Mouse (Mus musculus): ENCODE data around the gene Hcar1.

Hcar1 gene

DNA sequence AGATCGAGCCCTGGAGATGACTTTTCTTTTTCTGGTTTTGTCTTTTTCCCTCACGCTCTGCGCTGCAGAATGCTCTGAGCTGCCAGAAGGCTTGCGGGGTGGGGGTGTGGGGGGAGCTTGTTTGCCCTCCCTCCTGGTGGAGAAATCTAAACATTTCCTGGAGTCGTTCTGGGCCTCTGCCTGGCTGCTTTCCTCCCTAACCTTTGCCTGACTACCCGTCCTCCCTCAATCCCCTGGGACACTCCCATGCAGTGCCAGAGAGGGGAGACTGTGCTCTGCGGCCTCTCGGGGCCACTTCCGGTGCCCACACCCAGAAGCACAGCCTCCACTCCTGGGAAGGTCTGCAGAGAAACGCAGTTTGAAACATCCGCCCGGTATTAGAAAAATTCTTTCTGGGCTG, at the start of gene Hcar1:
Gene Hcar1 (minus strand): TSS at position 93 of the 400 bp plus-strand sequence.
- no peak for DNase-seq (ENCODE audit: low spot score in 2 of 2)

GRCm38 (mm10) chr5:123927118-123927517, 47.3 kb upstream of the Hcar1 start, which contains the start of gene Gm43518:
Gene Gm43518 (plus strand): TSS chr5:123927418.
- DNase-seq (ENCODE audit: low spot score in 2 of 2): no peak

GRCm38 (mm10) chr5:123922112-123922511, 42.3 kb upstream of the Hcar1 start:
- DNase-seq (ENCODE audit: low spot score in 2 of 2): no peak

- peak; percentile 30 to 31 for DNase-seq (ENCODE audit: low spot score in 2 of 2)
Observed at GRCm38 (mm10) chr5:123914852-123915251, 35.0 kb upstream of the Hcar1 start.

GRCm38 (mm10) chr5:123907631-123907977, 27.8 kb upstream of the Hcar1 start:
- DNase-seq (ENCODE audit: low spot score in 2 of 2): no peak

- DNase-seq (ENCODE audit: low spot score in 2 of 2): peak; percentile 99
Observed at GRCm38 (mm10) chr5:123906976-123907630, 27.3 kb upstream of the Hcar1 start, which contains the start of gene Denr. Gene Denr (plus strand): TSS chr5:123907175.

DNA sequence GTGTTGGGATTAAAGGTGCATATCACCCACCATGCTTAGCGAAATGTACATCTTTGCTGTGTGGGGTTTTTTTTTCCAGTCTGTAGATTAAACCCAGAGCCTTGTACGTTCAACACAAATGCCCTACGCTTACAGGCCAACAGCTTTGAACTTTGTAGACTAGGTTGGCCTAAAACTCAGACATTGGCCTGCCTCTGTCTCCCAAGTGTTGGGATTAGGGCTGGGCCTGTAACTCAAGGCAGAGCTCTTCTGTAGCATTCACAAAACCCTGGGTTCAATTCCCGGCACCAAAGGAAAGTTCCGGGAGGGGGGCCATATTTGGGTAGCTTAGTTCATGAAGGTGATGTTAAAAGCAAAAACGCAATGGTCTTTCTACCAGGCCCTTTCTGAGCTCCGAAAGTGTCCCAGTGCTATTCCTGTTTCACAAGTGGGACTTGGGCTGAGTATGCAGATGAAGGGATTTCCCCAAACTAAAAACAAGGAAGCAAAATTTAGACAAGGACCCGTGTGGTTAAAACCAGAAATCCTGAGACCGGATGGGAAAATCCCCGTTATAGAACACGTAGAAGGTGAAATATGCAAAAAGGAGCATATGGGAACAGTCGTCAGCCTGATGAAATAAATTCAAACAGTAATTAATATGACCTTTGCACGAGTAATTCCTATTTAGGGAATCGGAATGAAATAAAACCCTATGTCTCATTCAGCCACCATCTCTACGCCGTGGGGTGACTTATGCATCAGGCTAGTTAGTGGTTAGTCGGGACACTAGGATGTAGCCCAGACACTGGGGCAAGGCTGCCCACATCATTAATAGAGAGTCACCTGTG, 26.5 kb upstream of the Hcar1 start:
- DNase-seq (ENCODE audit: low spot score in 2 of 2): no peak

DNA sequence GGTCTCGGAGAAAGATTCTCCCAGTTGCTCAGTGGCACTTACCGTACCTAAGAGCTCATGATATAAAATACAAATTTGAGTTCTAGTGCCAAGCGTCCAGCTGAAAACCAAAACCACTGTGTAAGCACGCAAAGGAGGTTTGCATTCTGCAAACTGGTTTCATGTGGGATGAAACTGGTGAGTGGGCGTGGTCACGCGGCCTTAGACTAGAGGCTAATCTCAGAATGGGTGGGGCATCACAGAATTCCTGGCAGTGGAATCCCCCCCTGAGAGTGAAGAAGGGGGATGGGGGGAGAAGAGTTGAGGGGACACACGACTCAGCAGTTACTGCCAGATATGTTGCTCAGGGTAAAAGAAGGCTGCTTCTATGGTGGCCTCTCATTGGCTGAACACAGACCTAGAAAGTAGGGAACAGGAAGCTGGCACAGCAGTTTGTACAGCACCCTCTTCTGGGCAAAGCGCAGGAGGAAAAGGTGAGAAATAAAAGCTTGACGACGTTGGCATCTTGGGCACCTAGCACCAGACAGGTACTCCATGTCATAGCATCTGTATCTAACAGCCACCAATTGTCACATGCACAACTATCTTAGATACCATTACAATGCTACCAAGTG, 24.3 kb upstream of the Hcar1 start:
- no peak for DNase-seq (ENCODE audit: low spot score in 2 of 2)

GRCm38 (mm10) chr5:123897352-123897751, 17.5 kb upstream of the Hcar1 start:
- DNase-seq (ENCODE audit: low spot score in 2 of 2): peak in 1 of 2 experiments; percentile 21

- no peak for DNase-seq (ENCODE audit: low spot score in 2 of 2)
Observed at GRCm38 (mm10) chr5:123896395-123896794, 16.6 kb upstream of the Hcar1 start.

- no peak for DNase-seq (ENCODE audit: low spot score in 2 of 2)
Observed at GRCm38 (mm10) chr5:123893520-123893919, 13.7 kb upstream of the Hcar1 start.

DNA sequence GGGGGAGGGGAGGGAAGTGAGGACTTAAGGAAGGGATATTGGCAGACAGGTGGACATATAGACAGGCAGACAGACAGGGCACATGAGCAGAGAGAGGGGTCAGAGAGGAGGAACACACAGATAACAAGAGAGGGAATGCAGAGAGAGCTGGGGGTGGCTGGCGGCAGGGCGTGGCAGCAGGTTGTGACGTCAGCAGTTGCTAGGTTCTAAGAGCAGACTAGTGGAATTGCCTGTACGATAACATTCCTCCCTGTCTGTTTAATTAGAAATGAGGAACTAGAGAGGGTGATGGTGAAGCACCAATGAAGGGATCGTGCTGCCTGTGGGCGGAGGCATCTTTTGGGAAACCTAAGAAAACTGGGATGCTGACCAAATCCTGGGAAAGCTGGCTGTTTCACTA, 11.8 kb upstream of the Hcar1 start:
- DNase-seq (ENCODE audit: low spot score in 2 of 2): peak; percentile 51 to 68

GRCm38 (mm10) chr5:123890987-123891386, 11.2 kb upstream of the Hcar1 start:
- no peak for DNase-seq (ENCODE audit: low spot score in 2 of 2)

DNA sequence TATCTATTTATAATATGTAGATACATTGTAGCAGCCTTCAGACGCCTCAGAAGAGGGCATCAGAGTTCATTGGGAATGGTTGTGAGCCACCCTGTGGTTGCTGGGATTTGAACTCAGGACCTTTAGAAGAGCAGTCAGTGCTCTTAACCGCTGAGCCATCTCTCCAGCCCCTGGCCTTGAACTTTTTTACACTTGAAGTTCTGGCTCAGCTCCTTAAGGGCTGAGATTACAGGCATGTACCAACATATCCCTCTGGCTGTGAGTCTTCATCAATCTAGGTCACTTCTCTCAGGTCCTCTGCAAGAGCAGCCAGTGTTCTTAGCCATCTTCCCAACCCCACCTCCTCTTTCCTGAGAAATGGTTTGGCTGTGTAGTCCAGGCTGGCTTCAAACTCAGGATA, 10.5 kb upstream of the Hcar1 start:
- no peak for DNase-seq (ENCODE audit: low spot score in 2 of 2)

- DNase-seq (ENCODE audit: low spot score in 2 of 2): no peak
Observed at GRCm38 (mm10) chr5:123886365-123886764, 6.5 kb upstream of the Hcar1 start.

DNA sequence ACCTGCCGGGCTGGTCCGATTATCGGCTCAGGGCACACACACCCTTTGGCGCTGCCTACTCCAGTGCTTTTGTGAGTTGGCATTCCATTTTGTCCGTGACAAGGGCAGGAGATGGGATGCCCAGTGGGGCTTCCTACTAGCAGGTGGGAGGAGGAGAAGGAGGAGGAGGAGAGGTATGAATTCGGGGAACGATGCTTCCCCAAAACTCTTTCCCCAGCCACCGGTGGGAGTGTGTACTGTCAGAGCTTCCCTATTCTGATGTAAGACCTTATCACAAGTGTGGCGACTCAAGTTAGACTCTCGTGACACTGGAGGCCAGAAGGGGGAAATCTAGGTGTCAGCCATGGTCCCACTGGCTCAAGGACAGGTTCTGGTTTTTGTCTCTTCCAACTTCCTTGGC, 4.5 kb upstream of the Hcar1 start:
- DNase-seq (ENCODE audit: low spot score in 2 of 2): no peak

- DNase-seq (ENCODE audit: low spot score in 2 of 2): no peak
Observed at GRCm38 (mm10) chr5:123883891-123884290, 4.1 kb upstream of the Hcar1 start.

DNA sequence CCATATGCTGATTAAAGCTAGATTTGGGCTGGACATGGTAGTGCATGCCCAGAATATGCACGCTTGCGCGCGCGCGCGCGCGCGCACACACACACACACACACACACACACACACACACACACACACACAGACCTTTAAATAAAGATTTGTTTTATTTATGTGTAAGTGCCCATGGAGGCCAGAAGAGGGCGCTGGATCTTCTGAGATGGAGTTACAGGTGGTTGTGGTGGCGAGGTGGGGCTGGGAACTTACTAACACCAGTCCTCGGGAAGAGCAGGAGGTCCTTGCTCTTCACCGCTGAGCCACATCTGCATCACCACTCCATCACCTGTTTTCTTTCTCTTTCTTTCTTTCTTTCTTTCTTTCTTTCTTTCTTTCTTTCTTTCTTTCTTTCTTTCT, 958 bp upstream of the Hcar1 start:
- DNase-seq (ENCODE audit: low spot score in 2 of 2): no peak

- no peak for DNase-seq (ENCODE audit: low spot score in 2 of 2)
Observed at GRCm38 (mm10) chr5:123878056-123878455, 1.8 kb downstream of the Hcar1 start.

DNA sequence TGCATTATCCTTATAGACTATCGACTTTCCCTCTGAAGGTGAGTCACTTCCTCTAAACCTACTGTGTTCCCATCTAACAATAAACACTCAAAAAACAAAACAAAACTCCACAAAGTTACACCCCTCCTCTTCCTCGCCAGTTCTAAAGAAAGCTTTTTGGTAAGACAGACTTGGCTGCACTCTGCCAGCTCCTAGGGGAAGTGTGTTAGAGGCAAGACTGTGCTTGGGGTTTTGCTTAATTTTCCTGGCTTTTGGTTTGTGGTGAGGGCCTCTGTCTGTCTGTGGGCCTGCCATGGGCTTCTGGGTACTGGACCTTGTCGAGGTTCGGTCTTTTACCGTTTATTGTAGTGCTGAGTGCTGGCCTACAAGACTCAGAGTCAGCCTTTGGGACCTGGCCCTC, 5.6 kb downstream of the Hcar1 start:
- DNase-seq (ENCODE audit: low spot score in 2 of 2): no peak

DNA sequence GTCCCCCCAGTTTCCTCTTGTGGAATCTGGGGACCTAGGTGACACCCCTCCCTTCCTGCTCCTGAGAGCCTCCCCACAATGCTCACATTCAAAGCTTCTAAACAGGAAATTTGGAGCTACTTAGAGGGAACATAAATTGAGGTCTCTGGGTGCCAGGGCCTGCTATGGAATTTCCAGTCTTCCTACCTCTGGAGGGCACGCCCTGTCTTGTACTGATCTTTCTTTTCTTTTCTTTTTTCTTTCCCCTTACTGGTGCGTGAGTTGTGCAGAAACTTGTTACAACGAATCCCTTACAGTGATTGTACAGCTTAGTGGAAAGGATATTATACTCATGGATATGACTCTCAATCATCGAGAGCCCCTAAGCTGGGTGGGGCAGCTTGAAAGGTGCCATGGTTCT, 10.2 kb downstream of the Hcar1 start:
- DNase-seq (ENCODE audit: low spot score in 2 of 2): no peak

GRCm38 (mm10) chr5:123866457-123866856, 13.4 kb downstream of the Hcar1 start:
- no peak for DNase-seq (ENCODE audit: low spot score in 2 of 2)

- DNase-seq (ENCODE audit: low spot score in 2 of 2): peak in 1 of 2 experiments; percentile 41
Observed at GRCm38 (mm10) chr5:123865365-123865764, 14.5 kb downstream of the Hcar1 start, which contains the start of gene Hcar2. Gene Hcar2 (minus strand): TSS chr5:123865499.
